Mouse (Mus musculus) v-Abl transformed pro-B cells (cell line): ENCODE results near the gene Rapgef3.

Experiments used
- in situ Hi-C, 2 experiments: fragments of 400-800 bp; cut with MboI; formaldehyde crosslinking; loops; one replicate each; pipeline ENCODE4 v1.15.1; 2025; ENCODE audit not compliant: unreplicated experiment in 2 of 2

The Rapgef3 gene

DNA sequence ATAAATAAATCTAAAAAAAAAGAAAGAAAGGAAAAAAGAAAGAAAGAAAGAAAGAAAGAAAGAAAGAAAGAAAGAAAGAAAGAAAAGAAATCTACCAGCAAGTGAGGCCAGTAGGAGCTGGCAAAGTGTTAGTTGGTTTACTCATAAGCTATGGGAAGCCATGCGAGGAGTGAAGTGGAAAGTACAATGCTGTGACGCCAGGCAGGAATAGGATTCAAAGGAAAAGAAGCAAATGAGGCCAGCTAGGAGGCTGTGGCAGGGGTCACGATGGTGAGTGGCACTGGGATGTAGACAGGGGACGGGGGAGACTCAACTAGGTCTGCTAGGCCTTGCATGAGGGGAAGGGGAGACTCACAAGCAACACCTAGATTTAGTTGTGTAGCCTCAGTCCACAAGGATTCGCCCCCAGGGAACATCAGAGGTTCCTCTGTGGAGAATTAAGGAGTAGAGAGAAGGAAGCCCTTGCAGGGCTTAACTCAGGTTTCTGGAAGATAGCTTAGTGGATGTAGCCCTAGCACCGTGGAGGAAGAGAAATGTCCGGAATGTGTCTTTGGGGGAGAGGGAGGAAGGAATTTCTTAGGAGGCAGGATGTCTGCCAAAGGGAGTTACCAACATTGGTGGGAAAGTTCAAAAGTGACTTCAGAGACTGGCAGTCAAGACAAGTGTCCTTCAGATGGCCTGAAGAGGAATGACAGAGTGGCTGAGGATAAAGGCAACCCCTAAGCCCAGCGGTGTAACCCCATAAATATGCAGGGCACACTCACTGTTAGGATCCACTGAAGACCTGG lies 10.7 kb upstream of the Rapgef3 start, which contains the start of gene Slc48a1:
Gene Slc48a1, plus strand, starts transcription at position 210 of the 788 bp plus-strand sequence.
- in situ Hi-C loops, result loop anchor here (5.0 to 25.0 kb wide), 3 partner anchors 61 to 316 kb away; no protein-coding TSS in a partner anchor

DNA sequence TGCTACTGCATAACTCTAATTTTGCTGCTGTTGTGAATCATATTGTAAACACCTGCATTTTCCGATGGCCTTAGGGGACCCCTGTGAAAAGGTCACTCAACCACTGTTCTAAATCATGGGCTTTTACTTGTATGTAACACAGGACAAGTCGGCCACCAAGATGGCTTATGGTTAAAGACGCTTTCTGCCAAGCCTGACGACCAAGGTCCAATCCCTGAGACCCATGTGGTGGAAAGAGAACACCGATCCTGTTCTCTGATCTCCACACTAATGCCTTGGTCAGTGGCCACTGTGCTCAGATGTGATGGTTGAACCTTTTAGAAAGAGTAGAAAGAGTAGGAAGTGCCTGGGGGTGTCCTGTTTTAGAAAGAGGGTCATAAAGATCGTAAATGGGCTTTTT lies 9.1 kb upstream of the Rapgef3 start:
- in situ Hi-C loops, result loop anchor here (5.0 to 25.0 kb wide), 3 partner anchors 60 to 315 kb away; no protein-coding TSS in a partner anchor

DNA sequence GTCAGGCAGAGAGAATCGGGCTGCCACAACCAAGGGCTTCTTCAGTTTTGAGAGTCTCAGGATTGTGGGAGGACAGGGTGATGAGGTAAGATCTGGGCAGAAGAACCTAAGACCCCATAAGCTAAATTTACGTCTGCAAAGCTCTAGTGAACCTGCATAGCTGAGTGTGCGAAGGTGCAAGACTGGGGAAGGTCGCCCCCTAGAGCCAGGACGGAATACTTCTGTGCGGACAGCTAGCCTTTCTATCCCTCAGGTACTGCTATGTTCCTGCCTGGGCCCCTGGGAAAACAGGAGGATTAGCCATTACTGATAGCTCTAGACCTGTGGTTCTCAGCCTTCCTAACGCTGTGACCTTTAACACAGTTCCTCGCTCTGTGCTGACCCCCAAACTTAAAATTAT lies 8.7 kb upstream of the Rapgef3 start:
- in situ Hi-C loops, result loop anchor here (5.0 to 25.0 kb wide), 3 partner anchors 59 to 314 kb away; no protein-coding TSS in a partner anchor

DNA sequence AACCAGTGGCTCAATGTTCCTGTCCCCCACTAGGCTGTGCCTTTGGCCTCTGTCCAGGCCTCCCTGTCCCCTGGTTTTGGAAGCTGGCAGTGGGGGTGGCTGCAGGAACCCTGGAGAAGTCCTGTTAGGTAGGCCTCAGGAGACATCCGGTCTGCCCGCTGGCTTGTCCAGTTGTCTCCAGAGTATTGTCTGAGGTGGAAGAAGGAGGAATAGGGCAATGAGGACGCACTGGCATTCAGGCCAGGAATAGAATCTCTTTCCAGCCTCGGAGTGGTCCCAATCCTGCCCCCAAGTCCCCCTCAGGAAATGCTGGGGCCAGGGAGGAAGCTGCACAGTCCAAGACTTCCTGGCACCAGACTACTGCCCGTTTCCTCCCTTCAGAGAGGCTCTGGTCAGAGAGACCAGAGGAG lies 6.2 kb upstream of the Rapgef3 start:
- in situ Hi-C loops, result no loop called here

DNA sequence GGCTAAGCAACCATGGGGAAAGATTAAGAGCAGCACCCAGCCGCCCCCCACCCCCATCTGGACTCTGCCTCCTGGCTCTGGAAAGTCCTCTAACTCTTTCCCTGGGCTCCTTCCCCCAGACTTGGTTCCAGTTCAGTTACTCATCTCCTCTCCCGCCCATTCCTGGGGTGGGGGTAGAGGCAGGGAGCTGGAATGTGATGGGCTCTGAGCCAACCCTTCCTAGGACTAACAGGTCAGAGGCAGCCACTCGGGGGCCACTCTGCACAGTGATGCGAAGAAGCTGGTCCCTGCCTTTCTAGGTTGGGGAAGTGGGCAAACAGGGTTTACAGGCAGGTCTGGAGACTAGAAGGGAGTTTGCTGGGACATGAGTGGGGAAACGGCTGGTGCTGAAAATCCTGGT lies 5.3 kb upstream of the Rapgef3 start:
- in situ Hi-C loops, result no loop called here

DNA sequence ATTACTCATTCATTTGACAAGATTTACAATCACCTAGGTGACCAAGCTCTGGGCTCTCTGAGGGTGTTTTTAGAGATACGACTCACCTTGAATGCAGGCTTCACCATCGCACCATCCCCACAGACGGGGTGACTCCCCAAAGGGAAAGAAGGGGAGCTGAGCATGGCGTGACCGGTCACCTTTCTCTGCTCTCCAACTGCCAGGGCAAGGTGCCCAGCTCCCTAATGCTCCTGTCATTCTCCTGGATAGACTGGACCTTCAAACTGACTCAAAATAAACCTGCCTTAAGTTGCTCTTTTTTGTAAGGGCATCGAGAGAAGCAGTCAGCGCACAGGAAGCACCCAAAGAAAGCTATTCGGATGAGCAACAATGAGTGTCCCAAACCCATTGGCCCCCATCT lies 2.5 kb upstream of the Rapgef3 start:
- in situ Hi-C loops, result no loop called here

DNA sequence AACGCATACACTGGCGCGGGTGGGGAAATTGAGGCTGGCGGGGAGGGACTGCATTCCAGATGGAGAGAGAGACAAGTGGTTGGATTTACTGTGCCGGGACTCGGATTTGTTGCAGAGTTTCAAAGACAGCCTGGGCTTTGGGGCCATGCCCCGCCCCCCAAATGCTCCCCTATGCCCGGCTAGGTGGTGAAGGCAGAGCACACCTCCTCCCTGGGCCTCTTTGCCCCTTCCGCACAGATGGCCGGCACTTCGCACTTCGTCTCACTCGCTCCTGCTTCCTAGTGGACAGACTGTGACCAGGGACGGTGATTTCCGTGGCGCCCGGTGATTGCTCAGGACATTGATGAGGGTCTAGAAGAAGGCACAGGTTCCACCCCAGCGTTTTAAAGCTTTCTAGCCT lies 420 bp upstream of the Rapgef3 start:
- in situ Hi-C loops, result no loop called here

DNA sequence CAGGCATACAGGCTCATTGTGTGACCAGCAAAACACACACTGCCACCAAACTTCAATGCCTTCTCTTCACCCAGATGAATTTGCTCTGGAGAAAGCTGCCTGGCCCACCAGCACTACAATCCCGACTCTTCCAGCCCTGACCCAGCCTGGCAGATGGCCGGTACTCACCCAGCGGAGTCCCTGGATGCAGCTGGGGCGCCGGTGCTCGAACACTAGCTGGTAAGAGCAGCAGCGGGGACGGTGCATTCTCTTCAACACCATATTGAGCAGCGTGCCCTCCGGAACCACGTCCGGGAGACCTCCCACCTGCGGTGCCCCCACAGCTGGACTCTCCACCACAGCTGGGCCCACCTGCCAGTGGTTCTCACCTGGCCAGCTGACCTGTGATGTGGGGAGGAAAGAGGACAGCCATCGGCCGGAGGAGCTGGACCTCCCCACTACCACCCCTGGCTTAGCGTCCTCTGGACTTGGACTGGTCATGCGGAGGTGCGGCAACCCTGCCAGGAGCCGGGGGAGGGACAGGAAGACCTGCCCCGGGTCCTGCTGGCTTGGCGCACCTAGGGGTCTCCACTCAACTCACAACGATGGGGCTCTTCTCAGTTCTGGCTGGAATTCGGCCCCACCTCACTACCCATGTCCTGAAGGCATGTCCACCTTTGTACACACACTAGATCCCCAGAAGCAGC lies 1.0 kb downstream of the Rapgef3 start:
- in situ Hi-C loops, result no loop called here

DNA sequence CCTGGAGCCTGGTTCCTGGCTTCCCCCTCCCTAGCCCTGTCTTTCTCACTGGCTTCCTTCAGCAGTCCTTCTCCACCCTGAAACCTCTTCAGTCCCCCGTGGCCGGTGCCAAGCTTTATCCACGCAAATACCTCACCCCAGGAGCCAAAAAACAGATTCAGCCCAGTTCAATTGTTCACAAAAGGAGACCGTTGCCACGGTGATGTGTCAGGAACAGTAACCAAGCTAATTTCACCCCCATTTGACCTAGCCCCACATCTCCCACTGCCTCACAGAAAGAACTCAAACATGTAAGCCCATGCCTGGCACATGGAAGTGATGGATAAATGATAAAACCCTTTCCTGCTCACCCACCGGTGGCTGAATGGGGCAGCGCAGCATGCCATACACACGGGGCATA lies 1.6 kb downstream of the Rapgef3 start:
- in situ Hi-C loops, result no loop called here

DNA sequence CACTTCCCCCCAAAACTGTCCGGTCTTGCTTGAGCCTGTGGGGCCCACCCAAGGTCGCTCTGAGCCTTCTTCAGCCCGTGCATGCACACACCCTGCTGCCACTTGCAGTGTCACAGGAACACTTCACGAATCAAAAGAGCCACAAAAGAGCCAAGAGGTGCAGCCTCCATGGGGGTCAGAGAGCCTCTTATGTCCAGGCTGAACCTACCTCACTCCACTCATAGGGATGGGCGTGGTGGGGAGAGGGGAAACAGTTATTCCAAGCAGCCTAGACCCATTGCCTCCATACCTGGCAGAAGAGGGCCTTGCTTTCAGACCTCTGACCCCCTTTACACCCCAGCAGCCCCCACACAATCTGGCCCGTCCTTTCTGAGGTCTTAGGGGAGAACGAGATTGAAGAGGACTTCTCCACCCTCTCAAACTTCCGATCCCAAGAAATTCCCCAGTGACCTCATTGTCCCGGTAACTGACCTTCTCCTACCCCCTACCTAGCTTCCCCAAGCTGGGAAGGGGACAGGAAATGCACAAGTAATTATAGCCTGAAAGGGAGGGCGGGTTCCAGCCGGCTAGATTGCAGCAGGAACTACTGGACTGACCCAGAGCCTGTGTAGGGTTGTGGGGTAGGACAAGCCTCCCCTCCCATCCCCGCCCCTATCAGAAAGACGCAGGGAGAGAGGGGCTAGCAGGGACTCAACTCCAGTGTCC lies 2.5 kb downstream of the Rapgef3 start:
- in situ Hi-C loops, result no loop called here

DNA sequence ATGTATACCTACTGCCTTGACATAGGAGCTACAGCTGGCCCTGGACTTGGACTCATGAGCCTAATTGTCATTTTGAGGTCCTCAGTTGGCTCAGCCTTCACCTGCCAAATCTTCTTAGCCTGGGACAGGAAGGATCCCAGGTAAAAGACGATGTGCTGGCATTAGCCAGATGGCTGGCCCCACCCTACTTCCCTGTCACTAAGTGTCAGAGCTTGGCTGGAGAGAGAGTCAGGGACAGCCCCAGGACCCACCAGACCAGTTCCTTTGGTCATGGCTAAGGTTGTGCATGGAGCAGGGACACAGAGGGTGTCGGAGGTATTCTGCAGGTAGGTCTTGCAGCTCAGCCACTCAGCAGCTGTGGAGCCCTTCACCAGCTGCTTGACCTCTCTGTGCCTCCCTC lies 3.2 kb downstream of the Rapgef3 start:
- in situ Hi-C loops, result loop anchor here in 1 of 2 experiments (5.0 kb wide), 1 partner anchor 42 kb away; no protein-coding TSS in a partner anchor

DNA sequence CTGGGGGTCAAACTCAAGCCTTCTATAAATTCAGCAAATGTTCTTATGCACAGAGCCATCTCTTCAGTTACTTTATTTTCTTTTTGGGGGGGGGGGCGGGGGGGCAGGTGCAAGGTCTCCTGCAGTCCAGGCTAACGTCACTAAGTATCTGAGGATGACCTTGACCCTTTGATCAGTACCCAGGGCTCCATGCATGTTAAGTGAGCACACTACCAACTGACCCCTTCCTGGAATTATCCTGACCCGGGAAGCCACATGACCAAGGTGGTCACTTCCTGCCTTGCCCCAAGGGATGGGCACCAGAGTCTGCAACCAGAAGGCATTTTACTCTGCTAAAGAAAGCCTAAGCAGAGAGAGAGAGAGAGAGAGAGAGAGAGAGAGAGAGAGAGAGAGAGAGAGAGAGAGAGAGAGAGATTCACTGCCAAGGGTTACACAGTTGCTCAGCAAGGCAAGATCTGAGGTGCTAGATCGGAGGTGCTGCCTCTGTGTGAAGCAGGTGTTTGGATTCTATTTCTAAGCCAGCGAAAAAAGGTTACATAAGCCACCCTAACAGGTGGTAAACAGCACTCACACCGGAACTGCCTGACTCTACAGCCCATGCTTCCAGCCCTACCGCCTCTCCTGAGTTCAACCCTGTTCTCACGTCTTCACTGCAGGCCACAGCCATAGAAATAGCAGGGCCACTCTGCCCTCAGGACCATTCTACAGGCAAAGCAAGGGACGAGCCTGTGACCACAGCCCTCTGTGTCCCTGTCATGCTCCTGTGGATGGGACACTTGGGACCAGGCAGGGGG lies 4.3 kb downstream of the Rapgef3 start:
- in situ Hi-C loops, result loop anchor here in 1 of 2 experiments (5.0 kb wide), 1 partner anchor 41 kb away; no protein-coding TSS in a partner anchor

DNA sequence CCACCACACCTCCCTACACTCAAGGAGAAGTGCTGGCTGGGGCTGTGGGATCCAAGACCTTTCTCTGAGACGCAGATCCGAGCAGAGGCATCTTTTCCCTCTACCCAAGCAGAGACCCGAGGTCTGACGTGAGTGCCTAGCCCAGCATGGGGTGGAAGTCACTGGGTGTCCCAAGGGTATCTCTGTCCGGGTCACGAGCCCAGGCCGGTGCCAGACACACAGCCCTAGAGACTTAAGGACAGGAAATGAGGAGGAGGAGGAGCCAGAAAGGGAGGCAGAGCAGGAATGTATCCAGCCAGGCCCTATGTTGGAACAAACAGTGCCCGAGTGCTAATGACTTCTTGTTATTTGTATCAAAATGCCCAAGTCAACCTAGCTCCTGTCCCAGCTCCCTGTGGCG lies 5.0 kb downstream of the Rapgef3 start:
- in situ Hi-C loops, result loop anchor here in 1 of 2 experiments (5.0 kb wide), 1 partner anchor 40 kb away; no protein-coding TSS in a partner anchor

DNA sequence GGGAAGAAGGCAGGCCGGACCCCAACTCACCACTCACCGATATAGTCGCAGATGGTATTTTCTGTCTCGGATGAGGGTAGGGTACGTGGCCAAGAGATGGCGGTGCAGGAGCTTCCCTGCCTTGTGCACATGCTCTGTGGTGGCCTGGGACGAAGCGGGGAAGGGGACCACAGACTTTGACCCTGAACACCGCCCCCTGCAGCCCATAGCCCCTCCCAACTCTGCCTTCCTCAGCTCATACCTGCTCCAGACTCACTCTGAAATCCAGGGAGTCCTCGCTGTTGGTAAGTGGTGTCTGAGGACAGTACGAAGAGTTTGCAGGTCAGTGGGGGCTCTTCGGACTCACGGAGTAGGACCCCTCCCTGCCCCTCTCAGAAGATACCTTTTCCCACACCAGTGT lies 6.3 kb downstream of the Rapgef3 start:
- in situ Hi-C loops, result loop anchor here in 1 of 2 experiments (5.0 kb wide), 1 partner anchor 39 kb away; no protein-coding TSS in a partner anchor

DNA sequence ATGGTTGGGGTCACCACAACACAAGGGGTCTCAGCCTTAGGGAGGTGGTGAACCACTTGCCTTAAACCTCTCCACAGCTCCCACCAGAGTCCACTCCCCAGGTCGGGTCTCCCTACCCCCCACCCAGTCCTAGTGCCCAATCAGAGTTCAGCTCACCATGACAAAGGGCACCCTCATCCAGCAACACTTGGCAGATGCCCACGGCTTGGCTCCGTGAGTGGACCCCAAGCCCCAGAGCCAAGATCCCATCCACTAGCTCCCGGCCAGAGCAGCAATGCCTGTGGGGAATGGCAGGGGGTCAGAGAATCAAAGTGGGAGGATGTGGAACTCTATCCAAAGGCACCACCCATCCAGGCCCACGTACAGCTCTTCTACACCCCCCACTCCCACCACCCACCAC lies 6.8 kb downstream of the Rapgef3 start:
- in situ Hi-C loops, result loop anchor here in 1 of 2 experiments (5.0 kb wide), 1 partner anchor 39 kb away; no protein-coding TSS in a partner anchor

DNA sequence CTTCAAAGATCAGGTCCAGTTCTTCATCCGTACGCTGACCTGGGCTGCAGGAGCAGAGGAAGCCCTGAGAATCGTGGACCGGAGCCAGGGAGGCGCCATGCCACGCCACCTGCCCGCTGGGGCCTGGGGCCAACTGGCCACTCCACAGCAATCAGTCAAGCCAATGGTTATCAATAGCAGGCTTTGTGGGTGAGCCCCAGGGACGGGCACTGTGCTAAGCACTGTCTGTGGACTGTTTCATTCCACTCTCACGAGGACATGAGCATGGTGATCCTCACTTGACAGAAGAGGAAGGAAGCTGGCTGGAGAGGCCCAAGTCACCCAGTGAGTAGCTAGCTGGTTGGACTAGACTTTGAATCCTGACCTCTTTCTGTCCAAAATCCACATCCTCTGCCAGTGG lies 7.8 kb downstream of the Rapgef3 start:
- in situ Hi-C loops, result loop anchor here in 1 of 2 experiments (5.0 kb wide), 1 partner anchor 38 kb away; no protein-coding TSS in a partner anchor

DNA sequence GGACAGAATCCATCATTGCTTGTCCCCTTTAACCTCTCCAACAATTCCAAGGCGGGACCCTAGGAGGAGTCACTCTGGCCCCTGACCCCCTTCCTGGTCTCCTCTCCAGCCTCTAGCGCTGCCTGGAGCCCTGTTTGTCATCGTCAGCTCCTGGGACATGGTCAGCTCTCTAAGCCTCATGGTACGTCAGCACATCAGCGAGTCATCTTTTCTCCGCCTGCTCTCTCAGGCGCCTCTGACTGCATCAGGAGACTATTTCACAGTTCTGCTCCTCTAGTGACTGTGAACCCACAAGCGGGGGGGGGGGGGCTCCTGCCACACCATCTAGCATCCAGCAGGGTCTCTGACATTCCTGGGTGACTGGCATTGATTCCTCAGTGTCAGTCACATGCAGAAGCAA lies 12.4 kb downstream of the Rapgef3 start:
- in situ Hi-C loops, result no loop called here

DNA sequence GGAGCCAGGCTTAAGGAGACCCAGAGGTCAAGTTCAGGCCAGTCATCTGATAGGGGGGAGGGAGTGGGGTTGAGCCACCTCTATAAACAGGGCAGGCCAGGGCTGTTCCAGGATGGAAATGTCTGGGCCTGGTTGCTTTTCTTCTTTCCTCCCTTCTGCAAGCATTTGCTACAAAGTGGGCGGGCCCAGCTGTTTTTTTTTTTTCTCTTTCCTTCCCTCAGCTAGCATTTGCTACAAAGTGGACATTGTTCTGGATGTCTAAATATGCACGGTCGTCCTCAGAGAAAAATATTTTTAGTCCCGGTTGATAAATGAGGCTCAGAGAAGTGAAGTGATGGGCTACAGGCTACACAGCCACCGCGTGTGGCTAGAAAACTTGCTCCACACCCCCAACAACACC lies 13.3 kb downstream of the Rapgef3 start:
- in situ Hi-C loops, result no loop called here

DNA sequence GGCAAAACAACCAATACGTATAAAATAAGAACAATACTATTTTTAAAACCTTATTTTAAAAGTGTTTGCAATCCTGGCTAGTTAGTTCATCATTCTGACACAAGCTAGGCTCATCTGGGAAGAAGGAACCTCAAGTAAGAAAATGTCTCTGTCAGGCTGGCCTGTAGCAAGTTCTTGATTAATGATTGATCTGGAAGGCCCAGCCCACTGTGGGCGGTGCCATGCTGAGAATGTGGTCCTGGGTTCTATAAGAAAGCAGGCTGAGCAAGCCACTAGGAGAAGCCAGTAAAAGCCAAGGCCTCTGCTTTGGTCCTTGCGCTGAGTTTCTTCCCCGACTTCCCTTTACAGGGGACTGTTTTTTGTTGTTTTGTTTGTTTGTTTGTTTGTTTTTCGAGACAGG lies 15.3 kb downstream of the Rapgef3 start:
- in situ Hi-C loops, result no loop called here

DNA sequence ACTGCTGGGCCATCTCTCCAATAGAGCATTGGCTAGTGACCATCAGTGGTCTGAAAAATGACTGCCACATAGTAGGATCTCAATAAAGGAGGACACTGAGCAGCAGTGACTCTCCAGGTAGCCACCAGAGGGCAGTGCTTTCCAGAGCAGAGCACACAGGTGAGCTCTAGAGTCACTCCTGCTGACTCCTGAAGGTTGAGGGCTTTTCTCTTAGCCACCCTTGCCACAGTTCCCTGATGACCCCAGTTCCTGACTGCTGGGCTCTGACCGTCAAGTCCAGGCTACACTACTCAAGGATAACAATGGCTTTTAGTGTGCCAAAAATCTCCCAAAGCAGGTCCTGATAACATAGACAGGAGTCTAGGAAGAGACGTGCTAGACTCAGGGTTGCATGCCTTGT lies 16.1 kb downstream of the Rapgef3 start:
- in situ Hi-C loops, result no loop called here
